Mouse (Mus musculus) common myeloid progenitor, adult 5-6 weeks (primary cell): ENCODE measurements around the gene Pdia4. TPM values are rescaled to one million over a fixed set of nuclear protein-coding genes. Genes with fewer than 3 reads are reported as not detected.
"Not testable (repeated sequence)": the region's sequence is repeated elsewhere in the genome, so short reads cannot be mapped to it uniquely, and the experiment has no call there.

Experiments used
- ATAC-seq: replicated peaks from 2 replicates; pipeline ENCODE4 v1.8.0; 2016; ENCODE audit warnings: low read depth, mild to moderate bottlenecking, moderate TSS enrichment, inconsistent platforms; ENCODE audit not compliant: poor library complexity, severe bottlenecking
- total RNA-seq: library from RNA; stranded (forward); fragments of 200-1000, 187-1606 nt; gene quantifications from 2 replicates; pipeline ENCODE4 v1.2.3, GENCODE M21; 2017

Gene Pdia4
- total RNA-seq, 1 experiment from 2014 or later = 214 TPM

- no peak for ATAC-seq
Observed at GRCm38 (mm10) chr6:47812271-47812915, 837 bp downstream of the Pdia4 start.

GRCm38 (mm10) chr6:47811324-47811723 lies 1.9 kb downstream of the Pdia4 start:
- ATAC-seq = no peak

GRCm38 (mm10) chr6:47810181-47810580 lies 3.0 kb downstream of the Pdia4 start:
- no peak for ATAC-seq

GRCm38 (mm10) chr6:47809053-47809452 lies 4.2 kb downstream of the Pdia4 start:
- no peak for ATAC-seq

- ATAC-seq = no peak
Observed at GRCm38 (mm10) chr6:47808545-47808944, 4.7 kb downstream of the Pdia4 start.

- ATAC-seq = no peak
Observed at GRCm38 (mm10) chr6:47807419-47807818, 5.8 kb downstream of the Pdia4 start.

- no peak for ATAC-seq
Observed at GRCm38 (mm10) chr6:47805520-47805919, 7.7 kb downstream of the Pdia4 start.

- peak; percentile 94 for ATAC-seq
Observed at GRCm38 (mm10) chr6:47799079-47799478, 14.2 kb downstream of the Pdia4 start.

- ATAC-seq = no peak
Observed at GRCm38 (mm10) chr6:47794106-47794830, 19.0 kb downstream of the Pdia4 start.

GRCm38 (mm10) chr6:47793284-47793683 lies 19.9 kb downstream of the Pdia4 start:
- no peak for ATAC-seq

GRCm38 (mm10) chr6:47792533-47792932 lies 20.7 kb downstream of the Pdia4 start:
- ATAC-seq = no peak

GRCm38 (mm10) chr6:47790745-47791144 lies 22.5 kb downstream of the Pdia4 start:
- ATAC-seq = peak; percentile 52; the same call in 1 of the 2 replicates

GRCm38 (mm10) chr6:47788821-47789220 lies 24.4 kb downstream of the Pdia4 start:
- ATAC-seq = no peak

GRCm38 (mm10) chr6:47787941-47788736 lies 25.1 kb downstream of the Pdia4 start:
- ATAC-seq = peak; percentile 88

GRCm38 (mm10) chr6:47784707-47785412 lies 28.4 kb downstream of the Pdia4 start:
- ATAC-seq = 0 out of 2 replicates have a peak, but pooled peaks have one; percentile 11

GRCm38 (mm10) chr6:47781091-47781968 lies 31.9 kb downstream of the Pdia4 start:
- ATAC-seq = peak; percentile 36; the same call in 1 of the 2 replicates

GRCm38 (mm10) chr6:47780576-47781013 lies 32.6 kb downstream of the Pdia4 start:
- no peak for ATAC-seq

- ATAC-seq = not testable (repeated sequence)
Observed at GRCm38 (mm10) chr6:47771760-47772159, 41.5 kb downstream of the Pdia4 start.

- not testable (repeated sequence) for ATAC-seq
Observed at GRCm38 (mm10) chr6:47771113-47771512, 42.1 kb downstream of the Pdia4 start.
